Mouse (Mus musculus): Measurements from ENCODE around the gene Cd99l2. TPM values are rescaled to one million over a fixed set of nuclear protein-coding genes. Genes with fewer than 3 reads are reported as not detected.

Gene Cd99l2
- polyA plus RNA-seq, 1 experiment from 2014 or later = 25.4 TPM

GRCm38 (mm10) chrX:71475992-71476391 lies 16.7 kb downstream of the Cd99l2 start:
- no peak for DNase-seq (ENCODE audit: low spot score)
- ATAC-seq (replicated peaks; ENCODE audit: low FRiP score) = no peak

GRCm38 (mm10) chrX:71475497-71475896 lies 17.2 kb downstream of the Cd99l2 start:
- WGBS = 74% methylated on average over 3 of the region's 3 CpGs
- Histone ChIP-seq H3K27me3 (ENCODE audit: control insufficient read depth, insufficient read depth, low read length) (no peaks in the 10 kb centered on the region), H3K4me3 (ENCODE audit: low read depth, low read length) (no peak overlapping the region), H3K27ac (ENCODE audit: low read depth, low read length) (no peak overlapping the region), H3K36me3 (ENCODE audit: control insufficient read depth, insufficient read depth, low read length) (no peaks in the 10 kb centered on the region), H3K9me3 (ENCODE audit: control insufficient read depth, low read length) (no peaks in the 10 kb centered on the region), H3K4me1 (replicated peaks; ENCODE audit: control insufficient read depth, insufficient read depth, low read length) (no peaks in the 10 kb centered on the region), H3K9ac (ENCODE audit: low read length) (no peak overlapping the region), H3K4me2 (ENCODE audit: low read depth, low read length, severe bottlenecking) (no peak overlapping the region)
- ATAC-seq (replicated peaks; ENCODE audit: low FRiP score) = no peak
- no peak for DNase-seq (ENCODE audit: low spot score)

More at GRCm38 (mm10) chrX:71475992-71476391, 16.7 kb downstream of the Cd99l2 start:
- H3K4me2 ChIP-seq (ENCODE audit: low read depth, low read length, severe bottlenecking) = no peak overlapping the region
- no peak overlapping the region for H3K4me3 ChIP-seq (ENCODE audit: low read depth, low read length)
- H3K27ac ChIP-seq (ENCODE audit: low read depth, low read length) = no peak overlapping the region
- no peaks in the 10 kb centered on the region for H3K36me3 ChIP-seq (ENCODE audit: control insufficient read depth, insufficient read depth, low read length)
- no peak overlapping the region for H3K9ac ChIP-seq (ENCODE audit: low read length)
- no peaks in the 10 kb centered on the region for H3K4me1 ChIP-seq (replicated peaks; ENCODE audit: control insufficient read depth, insufficient read depth, low read length)
- 73% methylated on average over 3 of the region's 3 CpGs for WGBS
- no peaks in the 10 kb centered on the region for H3K9me3 ChIP-seq (ENCODE audit: control insufficient read depth, low read length)
- no peaks in the 10 kb centered on the region for H3K27me3 ChIP-seq (ENCODE audit: control insufficient read depth, insufficient read depth, low read length)

- no peaks in the 10 kb centered on the region for H3K4me1 ChIP-seq (replicated peaks; ENCODE audit: control insufficient read depth, insufficient read depth, low read length)
- no peak for ATAC-seq (replicated peaks; ENCODE audit: low FRiP score)
- no peaks in the 10 kb centered on the region for H3K27me3 ChIP-seq (ENCODE audit: control insufficient read depth, insufficient read depth, low read length)
- DNase-seq (ENCODE audit: low spot score) = no peak
- H3K4me2 ChIP-seq (ENCODE audit: low read depth, low read length, severe bottlenecking) = no peak overlapping the region
- H3K27ac ChIP-seq (ENCODE audit: low read depth, low read length) = no peak overlapping the region
- H3K4me3 ChIP-seq (ENCODE audit: low read depth, low read length) = no peak overlapping the region
- no peak overlapping the region for H3K9ac ChIP-seq (ENCODE audit: low read length)
- H3K9me3 ChIP-seq (ENCODE audit: control insufficient read depth, low read length) = no peaks in the 10 kb centered on the region
- no peaks in the 10 kb centered on the region for H3K36me3 ChIP-seq (ENCODE audit: control insufficient read depth, insufficient read depth, low read length)
- 75% methylated on average over 3 of the region's 3 CpGs for WGBS
These were observed 17.6 kb downstream of the Cd99l2 start for GRCm38 (mm10) chrX:71475084-71475483.

- WGBS = 89% methylated on average over 3 of the region's 3 CpGs
- Histone ChIP-seq H3K27ac (ENCODE audit: low read depth, low read length) (no peak overlapping the region), H3K9me3 (ENCODE audit: control insufficient read depth, low read length) (no peaks in the 10 kb centered on the region), H3K4me1 (replicated peaks; ENCODE audit: control insufficient read depth, insufficient read depth, low read length) (no peaks in the 10 kb centered on the region), H3K4me2 (ENCODE audit: low read depth, low read length, severe bottlenecking) (no peak overlapping the region), H3K36me3 (ENCODE audit: control insufficient read depth, insufficient read depth, low read length) (no peaks in the 10 kb centered on the region), H3K27me3 (ENCODE audit: control insufficient read depth, insufficient read depth, low read length) (no peaks in the 10 kb centered on the region), H3K4me3 (ENCODE audit: low read depth, low read length) (no peak overlapping the region), H3K9ac (ENCODE audit: low read length) (no peak overlapping the region)
- DNase-seq (ENCODE audit: low spot score) (no peak), ATAC-seq (replicated peaks; ENCODE audit: low FRiP score) (no peak)
These were observed 18.2 kb downstream of the Cd99l2 start for GRCm38 (mm10) chrX:71474296-71474956.

GRCm38 (mm10) chrX:71468639-71469295 lies 23.9 kb downstream of the Cd99l2 start:
- Histone ChIP-seq H3K4me2 (ENCODE audit: low read depth, low read length, severe bottlenecking) (no peak overlapping the region), H3K27ac (ENCODE audit: low read depth, low read length) (no peak overlapping the region), H3K4me1 (replicated peaks; ENCODE audit: control insufficient read depth, insufficient read depth, low read length) (no peaks in the 10 kb centered on the region), H3K9ac (ENCODE audit: low read length) (no peak overlapping the region), H3K36me3 (ENCODE audit: control insufficient read depth, insufficient read depth, low read length) (no peaks in the 10 kb centered on the region), H3K4me3 (ENCODE audit: low read depth, low read length) (no peak overlapping the region), H3K9me3 (ENCODE audit: control insufficient read depth, low read length) (no peaks in the 10 kb centered on the region), H3K27me3 (ENCODE audit: control insufficient read depth, insufficient read depth, low read length) (no peaks in the 10 kb centered on the region)
- DNase-seq (ENCODE audit: low spot score) (no peak), ATAC-seq (replicated peaks; ENCODE audit: low FRiP score) (no peak)
- 90% methylated on average over 5 of the region's 5 CpGs for WGBS

- no peak overlapping the region for H3K9ac ChIP-seq (ENCODE audit: low read length)
- no peaks in the 10 kb centered on the region for H3K27me3 ChIP-seq (ENCODE audit: control insufficient read depth, insufficient read depth, low read length)
- 96% methylated on average over 3 of the region's 3 CpGs for WGBS
- no peaks in the 10 kb centered on the region for H3K4me1 ChIP-seq (replicated peaks; ENCODE audit: control insufficient read depth, insufficient read depth, low read length)
- no peak overlapping the region for H3K4me3 ChIP-seq (ENCODE audit: low read depth, low read length)
- ATAC-seq (replicated peaks; ENCODE audit: low FRiP score) (no peak), DNase-seq (ENCODE audit: low spot score) (no peak)
- no peak overlapping the region for H3K4me2 ChIP-seq (ENCODE audit: low read depth, low read length, severe bottlenecking)
- H3K27ac ChIP-seq (ENCODE audit: low read depth, low read length) = no peak overlapping the region
- H3K36me3 ChIP-seq (ENCODE audit: control insufficient read depth, insufficient read depth, low read length) = no peaks in the 10 kb centered on the region
- no peaks in the 10 kb centered on the region for H3K9me3 ChIP-seq (ENCODE audit: control insufficient read depth, low read length)
These were observed 25.2 kb downstream of the Cd99l2 start for GRCm38 (mm10) chrX:71467491-71467890.

- H3K27ac ChIP-seq (ENCODE audit: low read depth, low read length) = no peak overlapping the region
- H3K36me3 ChIP-seq (ENCODE audit: control insufficient read depth, insufficient read depth, low read length) = no peaks in the 10 kb centered on the region
- no peaks in the 10 kb centered on the region for H3K9me3 ChIP-seq (ENCODE audit: control insufficient read depth, low read length)
- no peak overlapping the region for H3K9ac ChIP-seq (ENCODE audit: low read length)
- ATAC-seq (replicated peaks; ENCODE audit: low FRiP score) (no peak), DNase-seq (ENCODE audit: low spot score) (no peak)
- 91% methylated on average over 1 of the region's 1 CpGs for whole genome bisulfite sequencing
- H3K4me2 ChIP-seq (ENCODE audit: low read depth, low read length, severe bottlenecking) = no peak overlapping the region
- no peak overlapping the region for H3K4me3 ChIP-seq (ENCODE audit: low read depth, low read length)
- no peaks in the 10 kb centered on the region for H3K27me3 ChIP-seq (ENCODE audit: control insufficient read depth, insufficient read depth, low read length)
- H3K4me1 ChIP-seq (replicated peaks; ENCODE audit: control insufficient read depth, insufficient read depth, low read length) = no peaks in the 10 kb centered on the region
These were observed 27.2 kb downstream of the Cd99l2 start for GRCm38 (mm10) chrX:71465417-71465816.

- Histone ChIP-seq H3K36me3 (ENCODE audit: control insufficient read depth, insufficient read depth, low read length) (no peaks in the 10 kb centered on the region), H3K4me3 (ENCODE audit: low read depth, low read length) (no peak overlapping the region), H3K4me1 (replicated peaks; ENCODE audit: control insufficient read depth, insufficient read depth, low read length) (no peaks in the 10 kb centered on the region), H3K9me3 (ENCODE audit: control insufficient read depth, low read length) (no peaks in the 10 kb centered on the region), H3K27me3 (ENCODE audit: control insufficient read depth, insufficient read depth, low read length) (no peaks in the 10 kb centered on the region), H3K9ac (ENCODE audit: low read length) (no peak overlapping the region), H3K4me2 (ENCODE audit: low read depth, low read length, severe bottlenecking) (no peak overlapping the region), H3K27ac (ENCODE audit: low read depth, low read length) (no peak overlapping the region)
- 87% methylated on average over 7 of the region's 7 CpGs for WGBS
- no peak for ATAC-seq (replicated peaks; ENCODE audit: low FRiP score)
- no peak for DNase-seq (ENCODE audit: low spot score)
These were observed 28.4 kb downstream of the Cd99l2 start for GRCm38 (mm10) chrX:71464138-71464826.

Measured in forebrain, embryonic 11.5 days (tissue).